Mouse (Mus musculus) heart, embryonic 10.5 days (tissue): ENCODE measurements around the gene Zfp661. TPM values are rescaled to one million over a fixed set of nuclear protein-coding genes. Genes with fewer than 3 reads are reported as not detected.

Experiments
- DNase-seq: peaks from one replicate; pipeline ENCODE4 v3.0.0-alpha.2; 2017; ENCODE audit warnings: low spot score
- H3K27ac ChIP-seq: fragments of 300-500 bp; sonication (generic); 2 replicates; pipeline ENCODE4 v1.5.1; 2016; ENCODE audit warnings: mild to moderate bottlenecking
- H3K27me3 ChIP-seq: fragments of 300-500 bp; sonication (generic); 2 replicates; pipeline ENCODE4 v1.6.1; 2016; ENCODE audit warnings: mild to moderate bottlenecking; ENCODE audit not compliant: poor library complexity, insufficient read depth, severe bottlenecking
- H3K36me3 ChIP-seq: fragments of 300-500 bp; sonication (generic); 2 replicates; pipeline ENCODE4 v1.6.1; 2016; ENCODE audit warnings: mild to moderate bottlenecking, moderate library complexity
- H3K4me1 ChIP-seq: fragments of 300-500 bp; sonication (generic); 2 replicates; pipeline ENCODE4 v1.6.1; 2016; ENCODE audit warnings: mild to moderate bottlenecking
- H3K4me3 ChIP-seq: fragments of 300-500 bp; sonication (generic); 2 replicates; pipeline ENCODE4 v1.5.1; 2016; ENCODE audit warnings: mild to moderate bottlenecking, moderate library complexity
- H3K9me3 ChIP-seq: fragments of 300-500 bp; sonication (generic); 2 replicates; pipeline ENCODE4 v1.6.1; 2016; ENCODE audit warnings: mild to moderate bottlenecking, moderate library complexity
- WGBS: fragments of 180-500 bp; shearing (Covaris S2); methylation state at CpG from one replicate; pipeline ENCODE4 v1.1.7; 2016; 5-methylcytosine and 5-hydroxymethylcytosine counted together
- polyA plus RNA-seq: library from polyadenylated mRNA; unstranded; fragments of >200 nt; fragmentation: Nextera tagmentation; extraction: Ambion mirVana; gene quantifications from 2 replicates; pipeline ENCODE4 v1.2.1, GENCODE M21; 2016

The Zfp661 gene
- polyA plus RNA-seq, 1 experiment from 2014 or later = 4.4 TPM

DNA sequence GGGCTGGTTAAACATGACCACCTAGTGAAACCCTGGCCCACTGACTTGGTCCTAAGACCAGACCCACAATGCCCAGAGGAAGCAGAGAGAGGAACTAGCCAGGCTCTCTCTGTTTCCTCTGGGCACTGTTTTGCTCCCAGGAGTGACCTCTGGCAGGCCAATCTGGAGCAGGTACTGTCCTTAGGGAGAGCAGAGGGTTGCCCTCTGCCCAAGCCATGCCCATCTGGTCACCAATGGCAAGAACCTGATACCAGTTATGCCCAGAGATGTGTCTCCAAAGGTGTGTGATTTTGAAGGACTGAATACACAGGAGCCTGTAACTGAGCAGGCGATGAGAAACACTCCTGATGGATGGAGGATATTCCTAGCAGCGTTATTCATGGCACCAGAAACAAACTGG, 45.2 kb downstream of the Zfp661 start:
- 81% methylated on average over 2 of the region's 2 CpGs for WGBS

DNA sequence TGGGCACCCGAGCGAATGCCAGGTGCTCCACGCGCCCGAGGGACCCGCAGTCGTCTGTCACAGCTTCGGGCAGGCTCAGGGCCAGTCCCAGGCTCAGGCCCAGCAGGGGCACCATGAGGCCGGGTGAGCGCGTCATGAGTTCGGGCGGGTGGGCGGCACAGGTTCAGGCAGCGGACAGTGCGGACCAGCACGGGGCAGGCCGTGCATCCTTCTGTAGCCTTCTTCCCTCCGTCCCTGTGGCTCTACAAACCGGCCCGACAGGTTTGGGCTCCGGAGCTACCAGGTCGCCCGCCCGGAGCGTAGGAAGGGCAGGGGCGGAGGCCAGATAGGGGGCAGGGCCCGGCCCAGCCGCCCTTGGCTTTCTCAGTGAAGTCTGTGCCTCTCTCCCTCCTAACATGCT, 45.7 kb downstream of the Zfp661 start, which contains the start of gene Prom2:
Gene Prom2 (minus strand): TSS at position 283 of the 400 bp plus-strand sequence.
- Histone ChIP-seq H3K4me3 (peak within 1 kb of the TSS; percentile 44), H3K27me3 (peaks cover 91% of the 10 kb centered on the region), H3K4me1 (peaks cover 11% of the 10 kb centered on the region; the same call in 1 of the 2 replicates), H3K9me3 (no peaks in the 10 kb centered on the region), H3K27ac (0 out of 2 replicates have a peak within 1 kb of the TSS, but pooled peaks have one; percentile 9), H3K36me3 (no peaks in the 10 kb centered on the region)
- 3% methylated on average over 29 of the region's 29 CpGs for WGBS
- no peak for DNase-seq

More for the DNA sequence above, 45.2 kb downstream of the Zfp661 start:
- H3K9me3 ChIP-seq = no peaks in the 10 kb centered on the region
- no peak overlapping the region; the same call in 1 of the 2 replicates for H3K4me3 ChIP-seq
- peaks cover 90% of the 10 kb centered on the region for H3K27me3 ChIP-seq
- no peaks in the 10 kb centered on the region for H3K36me3 ChIP-seq
- H3K4me1 ChIP-seq = peaks cover 11% of the 10 kb centered on the region; the same call in 1 of the 2 replicates
- no peak for DNase-seq
- H3K27ac ChIP-seq = no peak overlapping the region

DNA sequence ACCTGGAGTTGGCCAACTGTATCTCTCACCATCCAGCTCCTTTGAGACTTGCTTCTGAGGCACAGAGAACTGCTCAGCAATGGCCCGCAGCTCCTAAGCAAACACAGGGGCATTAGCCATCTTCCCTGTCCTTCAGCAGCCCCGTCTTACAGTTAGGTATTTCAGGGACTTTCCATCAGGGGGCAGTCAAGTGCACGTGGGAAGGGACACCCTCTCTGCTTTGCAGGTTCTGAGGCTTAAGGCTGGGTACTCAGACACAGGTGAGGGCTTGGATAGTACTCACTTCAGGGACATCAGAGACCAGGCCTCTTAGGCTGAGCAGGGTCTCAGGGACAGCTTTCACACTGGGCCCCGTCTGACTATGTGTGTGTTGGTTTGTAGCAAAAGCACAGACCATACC, 47.4 kb downstream of the Zfp661 start:
- no peak for DNase-seq
- WGBS = 33% methylated on average over 4 of the region's 4 CpGs
- H3K27me3 ChIP-seq = peaks cover 97% of the 10 kb centered on the region

DNA sequence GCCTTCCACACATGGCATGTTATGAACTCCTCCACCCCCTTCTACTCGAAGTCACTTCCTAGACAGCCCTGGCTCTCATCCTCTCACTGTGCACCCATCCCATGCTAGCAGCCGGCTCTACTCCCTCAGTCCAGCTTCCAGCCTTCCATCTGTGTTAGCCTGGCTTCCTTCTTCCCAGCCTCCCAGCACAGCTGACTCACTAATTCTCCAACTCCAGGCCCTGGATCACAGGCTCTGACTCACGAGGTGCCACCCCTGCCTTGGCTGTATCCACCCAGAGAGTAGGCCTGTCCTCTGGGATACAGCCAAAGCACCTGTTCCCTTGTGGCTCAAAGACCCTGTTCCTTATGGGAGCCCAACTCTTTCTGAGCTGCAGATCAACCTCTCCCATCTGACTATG, 49.3 kb downstream of the Zfp661 start:
- H3K9me3 ChIP-seq = no peaks in the 10 kb centered on the region
- no peaks in the 10 kb centered on the region for H3K36me3 ChIP-seq
- 63% methylated on average over 3 of the region's 3 CpGs for WGBS
- H3K27ac ChIP-seq = no peak overlapping the region
- H3K4me1 ChIP-seq = peaks cover 11% of the 10 kb centered on the region; the same call in 1 of the 2 replicates
- no peak overlapping the region for H3K4me3 ChIP-seq
- no peak for DNase-seq
- peaks cover 78% of the 10 kb centered on the region for H3K27me3 ChIP-seq

More for the DNA sequence above, 47.4 kb downstream of the Zfp661 start:
- no peak overlapping the region for H3K4me3 ChIP-seq
- H3K4me1 ChIP-seq = peaks cover 11% of the 10 kb centered on the region; the same call in 1 of the 2 replicates
- H3K36me3 ChIP-seq = no peaks in the 10 kb centered on the region
- no peaks in the 10 kb centered on the region for H3K9me3 ChIP-seq
- H3K27ac ChIP-seq = no peak overlapping the region

DNA sequence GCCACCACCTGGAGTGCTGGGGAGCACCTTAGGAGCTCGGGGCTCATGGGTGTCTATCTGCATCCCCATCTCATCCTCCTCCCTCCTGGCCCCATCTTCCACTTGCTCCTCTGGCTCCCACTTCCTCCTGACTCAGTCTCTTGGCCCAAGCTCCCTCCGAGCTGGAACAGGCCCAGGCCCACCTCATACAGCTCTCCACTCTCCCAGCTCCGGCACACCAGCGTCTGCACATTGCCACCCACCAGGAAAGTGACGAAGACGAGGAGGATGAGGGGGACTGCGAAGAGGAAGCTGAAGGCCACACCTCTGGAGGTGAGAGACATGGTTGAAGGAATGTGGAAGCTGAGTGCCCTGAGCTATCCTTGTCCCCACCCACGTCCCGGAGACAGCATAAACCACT, 51.5 kb downstream of the Zfp661 start:
- Histone ChIP-seq H3K36me3 (no peaks in the 10 kb centered on the region), H3K4me1 (0 out of 2 replicates have a peak, but pooled peaks cover 2% of the 10 kb centered on the region), H3K27me3 (peaks cover 60% of the 10 kb centered on the region), H3K27ac (no peak overlapping the region), H3K9me3 (no peaks in the 10 kb centered on the region), H3K4me3 (no peak overlapping the region)
- DNase-seq = no peak
- 70% methylated on average over 9 of the region's 9 CpGs for WGBS

DNA sequence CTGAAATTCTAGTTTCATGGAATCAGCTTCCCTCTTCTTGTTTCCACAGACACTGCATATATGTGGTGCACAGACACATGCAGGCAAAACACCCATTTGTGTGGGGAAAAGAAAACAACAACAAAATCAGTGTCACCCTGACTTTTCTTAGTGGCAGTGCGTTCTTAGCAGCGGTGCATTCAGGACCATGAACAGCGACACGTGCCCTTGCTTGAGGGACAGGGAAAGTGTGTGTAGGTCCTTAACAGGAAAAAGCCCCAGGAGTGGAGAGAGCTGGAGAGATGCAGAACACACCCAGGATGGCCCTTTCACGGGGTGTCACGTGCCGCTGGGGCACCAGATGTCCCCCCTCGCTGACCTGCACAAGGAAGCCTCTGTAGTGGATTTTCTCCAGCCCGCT, 54.5 kb downstream of the Zfp661 start:
- 10% methylated on average over 9 of the region's 9 CpGs for WGBS
- Histone ChIP-seq H3K27me3 (peaks cover 42% of the 10 kb centered on the region), H3K9me3 (no peaks in the 10 kb centered on the region), H3K4me1 (0 out of 2 replicates have a peak, but pooled peaks cover 3% of the 10 kb centered on the region), H3K36me3 (no peaks in the 10 kb centered on the region), H3K27ac (no peak overlapping the region), H3K4me3 (no peak overlapping the region)
- no peak for DNase-seq

DNA sequence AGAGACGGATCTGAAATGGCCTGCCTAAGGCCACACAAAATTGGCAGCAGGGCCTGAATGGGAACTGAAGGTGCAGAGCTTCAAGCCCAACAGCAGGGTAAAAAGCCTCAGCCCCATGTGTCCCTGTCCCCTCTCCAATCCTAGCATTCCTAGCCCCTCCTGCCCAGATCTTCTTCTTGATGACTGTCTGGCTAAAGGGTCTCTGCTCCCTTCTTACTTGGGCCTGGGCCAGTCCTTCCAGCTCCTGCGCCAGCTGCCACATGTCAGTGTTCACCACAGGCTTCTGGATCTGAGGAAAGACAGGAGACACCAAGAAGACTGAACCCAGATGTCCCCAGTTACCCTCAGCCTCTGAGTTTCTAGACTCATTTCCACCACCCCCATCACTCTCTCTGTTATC, 55.3 kb downstream of the Zfp661 start:
- Histone ChIP-seq H3K27ac (no peak overlapping the region), H3K36me3 (no peaks in the 10 kb centered on the region), H3K27me3 (peaks cover 34% of the 10 kb centered on the region), H3K4me3 (no peak overlapping the region), H3K9me3 (no peaks in the 10 kb centered on the region), H3K4me1 (0 out of 2 replicates have a peak, but pooled peaks cover 3% of the 10 kb centered on the region)
- WGBS = 66% methylated on average over 2 of the region's 2 CpGs
- no peak for DNase-seq

DNA sequence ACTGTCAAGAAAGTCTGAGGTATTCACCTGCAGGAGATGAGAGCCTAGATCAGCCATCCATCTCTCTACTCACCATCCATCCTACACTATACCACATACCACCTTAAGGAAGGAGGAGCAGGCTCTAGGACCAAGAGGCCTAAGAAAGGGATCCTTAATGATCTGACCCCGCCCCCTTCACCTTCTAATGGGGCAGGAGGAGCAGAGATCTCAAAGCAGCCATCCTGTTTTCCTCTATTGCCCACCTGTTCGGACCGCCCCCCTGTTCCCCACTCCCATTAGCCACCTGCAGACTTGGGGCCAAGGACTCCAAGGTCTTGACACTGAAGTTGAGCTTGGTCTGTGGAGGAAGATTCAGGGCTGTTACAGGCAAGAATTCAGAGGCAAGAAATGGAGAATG, 56.5 kb downstream of the Zfp661 start:
- no peak for DNase-seq
- Histone ChIP-seq H3K4me3 (no peak overlapping the region), H3K9me3 (no peaks in the 10 kb centered on the region), H3K36me3 (no peaks in the 10 kb centered on the region), H3K27me3 (peaks cover 22% of the 10 kb centered on the region; the same call in 1 of the 2 replicates), H3K27ac (no peak overlapping the region), H3K4me1 (0 out of 2 replicates have a peak, but pooled peaks cover 3% of the 10 kb centered on the region)
- 67% methylated on average over 3 of the region's 3 CpGs for WGBS

DNA sequence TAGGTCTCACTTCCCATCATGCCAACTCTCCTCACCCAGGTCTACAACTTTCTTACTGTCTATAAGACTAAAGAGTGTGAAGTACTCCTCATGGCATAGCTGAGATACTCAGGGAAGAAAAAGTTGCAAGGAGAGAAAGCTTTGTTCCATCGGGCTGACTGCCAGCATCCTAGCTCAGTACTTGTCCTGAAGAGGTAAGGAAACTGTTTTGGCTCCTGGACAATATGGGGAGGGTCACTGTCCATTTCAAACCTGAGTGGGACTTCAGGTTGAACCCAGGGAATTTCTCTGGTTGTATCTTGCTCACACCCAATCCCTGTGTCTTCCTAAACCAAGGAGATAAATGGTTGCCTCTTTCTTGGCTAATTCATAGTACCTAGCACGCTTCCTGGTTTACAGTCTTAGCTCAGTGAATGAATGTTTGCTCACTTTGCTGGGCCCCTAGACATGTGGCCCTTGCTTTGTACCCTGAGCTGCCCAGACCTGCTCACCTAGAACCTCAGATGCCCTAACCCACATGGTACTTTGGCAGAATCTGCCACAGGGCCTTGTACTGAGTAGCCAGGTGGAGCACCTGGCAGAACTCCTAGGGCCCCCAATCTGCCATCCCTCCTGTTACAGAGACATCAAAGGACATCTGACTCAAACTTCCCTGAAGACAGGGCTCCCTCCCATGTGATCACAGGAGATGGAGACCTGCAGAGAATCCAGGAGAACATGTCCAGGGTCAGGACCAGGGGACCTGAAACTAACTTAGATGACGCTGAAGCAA, 61.7 kb downstream of the Zfp661 start:
- no peaks in the 10 kb centered on the region for H3K36me3 ChIP-seq
- peaks cover 29% of the 10 kb centered on the region; the same call in 1 of the 2 replicates for H3K27me3 ChIP-seq
- no peaks in the 10 kb centered on the region for H3K9me3 ChIP-seq
- peaks cover 21% of the 10 kb centered on the region for H3K4me1 ChIP-seq
- no peak overlapping the region for H3K4me3 ChIP-seq
- no peak for DNase-seq
- H3K27ac ChIP-seq = no peak overlapping the region
- 71% methylated on average over 3 of the region's 3 CpGs for WGBS

Other genes starting within 250 kb of the Zfp661 start
- gene Astl, start 248.5 kb downstream of the Zfp661 start, polyA plus RNA-seq = 0.08 TPM in 1 of 2 replicates, not detected in the other
- gene Adra2b, start 223.9 kb downstream of the Zfp661 start, polyA plus RNA-seq = 9.2 and 10.1 TPM in 2 replicates
- gene Gpat2, start 161.9 kb downstream of the Zfp661 start, polyA plus RNA-seq = 0.28 and 0.71 TPM in 2 replicates
- gene Fahd2a, start 142.5 kb downstream of the Zfp661 start, polyA plus RNA-seq = 24.5 and 27.8 TPM in 2 replicates
- 1.7 and 2.1 TPM in 2 replicates for gene Kcnip3, start 65.0 kb downstream of the Zfp661 start, polyA plus RNA-seq
- 0.33 and 1.2 TPM in 2 replicates for gene Prom2, start 45.6 kb downstream of the Zfp661 start, polyA plus RNA-seq
- gene Mrps5, start 128 bp upstream of the Zfp661 start, polyA plus RNA-seq = 155 and 156 TPM in 2 replicates
- 1.7 and 1.8 TPM in 2 replicates for gene Mal, start 69.6 kb upstream of the Zfp661 start, polyA plus RNA-seq
- 2.0 and 2.8 TPM in 2 replicates for gene Mall, start 142.8 kb upstream of the Zfp661 start, polyA plus RNA-seq
- 16.9 and 20.5 TPM in 2 replicates for gene Nphp1, start 201.8 kb upstream of the Zfp661 start, polyA plus RNA-seq
- 33.8 and 35.4 TPM in 2 replicates for gene Mtln, start 205.4 kb upstream of the Zfp661 start, polyA plus RNA-seq
- 61.8 and 71.3 TPM in 2 replicates for gene Bub1, start 244.8 kb upstream of the Zfp661 start, polyA plus RNA-seq